Mouse (Mus musculus) cerebellum, adult 2 months (tissue): Measurements from ENCODE around the gene Ager. TPM values are rescaled to one million over a fixed set of nuclear protein-coding genes. Genes with fewer than 3 reads are reported as not detected.

ENCODE experiments used
- DNase-seq, 2 experiments: peaks; one replicate each; pipeline ENCODE4 v3.0.0; 2021
- H3K27ac ChIP-seq: fragments of 200-500 bp; 2 replicates; pipeline ENCODE4 v1.5.1; 2012; ENCODE audit warnings: low read length, control low read depth, inconsistent platforms; ENCODE audit not compliant: insufficient read depth
- H3K27me3 ChIP-seq: fragments of 200-500 bp; 2 replicates; pipeline ENCODE4 v1.6.1; 2012; ENCODE audit warnings: inconsistent platforms, mild to moderate bottlenecking, low read length, moderate library complexity; ENCODE audit not compliant: control insufficient read depth, insufficient read depth
- H3K4me1 ChIP-seq: fragments of 200-500 bp; 2 replicates; pipeline ENCODE4 v1.6.1; 2011; ENCODE audit warnings: low read length; ENCODE audit not compliant: control insufficient read depth, insufficient read depth
- H3K4me3 ChIP-seq: fragments of 200-500 bp; replicated peaks from 2 replicates; pipeline ENCODE3; 2011; ENCODE audit warnings: mild to moderate bottlenecking, low read depth, low read length, control low read depth; ENCODE audit not compliant: insufficient read depth
- CTCF ChIP-seq: fragments of 200-500 bp; IDR thresholded peaks from 2 replicates; pipeline ENCODE4 v1.5.1; 2011; ENCODE audit warnings: low read depth, mild to moderate bottlenecking, control low read depth, low read length, moderate library complexity, borderline replicate concordance; ENCODE audit not compliant: insufficient read depth
- POLR2A ChIP-seq: fragments of 200-500 bp; IDR thresholded peaks from 2 replicates; pipeline ENCODE4 v1.6.1; 2011; ENCODE audit warnings: low read length, control low read depth, borderline replicate concordance; ENCODE audit not compliant: insufficient read depth
- WGBS: fragments of 180-500 bp; shearing (Covaris S2); methylation state at CpG from one replicate; pipeline ENCODE4 v1.1.7; 2018; 5-methylcytosine and 5-hydroxymethylcytosine counted together
- polyA plus RNA-seq: library from polyadenylated mRNA; depleted of rRNA; stranded (reverse); fragments of >200 nt; gene quantifications from 2 replicates; pipeline ENCODE4 v1.2.3, GENCODE M21; 2012

Gene Ager
- polyA plus RNA-seq, 1 experiment: 1.4 TPM

- TF ChIP-seq POLR2A: peak; percentile 52; the same call in 1 of the 2 replicates
- TF ChIP-seq CTCF: no peak
- Histone ChIP-seq H3K4me3 (peak within 1 kb of the TSS; percentile 87), H3K27ac (peak within 1 kb of the TSS; percentile 96), H3K27me3 (no peaks in the 10 kb centered on the region), H3K4me1 (peaks cover 9% of the 10 kb centered on the region)
- 2% methylated on average over 30 of the region's 30 CpGs for WGBS
- DNase-seq: peak; percentile 97 to 100
Observed at GRCm38 (mm10) chr17:34603375-34604060, 5.9 kb downstream of the Ager start, which contains the start of gene Rnf5. Gene Rnf5 (minus strand): TSS chr17:34603690.

- Histone ChIP-seq H3K27ac (peak within 1 kb of the TSS; percentile 96), H3K4me1 (peaks cover 9% of the 10 kb centered on the region), H3K27me3 (no peaks in the 10 kb centered on the region), H3K4me3 (peak within 1 kb of the TSS; percentile 87)
- DNase-seq: peak; percentile 98 to 100
- under 1% methylated on average over 35 of the region's 35 CpGs for WGBS
- TF ChIP-seq POLR2A (peak; percentile 77), CTCF (no peak)
Observed at GRCm38 (mm10) chr17:34604061-34604508, 6.4 kb downstream of the Ager start, which contains the start of gene Agpat1. Gene Agpat1 (plus strand): TSS chr17:34604262.

DNA sequence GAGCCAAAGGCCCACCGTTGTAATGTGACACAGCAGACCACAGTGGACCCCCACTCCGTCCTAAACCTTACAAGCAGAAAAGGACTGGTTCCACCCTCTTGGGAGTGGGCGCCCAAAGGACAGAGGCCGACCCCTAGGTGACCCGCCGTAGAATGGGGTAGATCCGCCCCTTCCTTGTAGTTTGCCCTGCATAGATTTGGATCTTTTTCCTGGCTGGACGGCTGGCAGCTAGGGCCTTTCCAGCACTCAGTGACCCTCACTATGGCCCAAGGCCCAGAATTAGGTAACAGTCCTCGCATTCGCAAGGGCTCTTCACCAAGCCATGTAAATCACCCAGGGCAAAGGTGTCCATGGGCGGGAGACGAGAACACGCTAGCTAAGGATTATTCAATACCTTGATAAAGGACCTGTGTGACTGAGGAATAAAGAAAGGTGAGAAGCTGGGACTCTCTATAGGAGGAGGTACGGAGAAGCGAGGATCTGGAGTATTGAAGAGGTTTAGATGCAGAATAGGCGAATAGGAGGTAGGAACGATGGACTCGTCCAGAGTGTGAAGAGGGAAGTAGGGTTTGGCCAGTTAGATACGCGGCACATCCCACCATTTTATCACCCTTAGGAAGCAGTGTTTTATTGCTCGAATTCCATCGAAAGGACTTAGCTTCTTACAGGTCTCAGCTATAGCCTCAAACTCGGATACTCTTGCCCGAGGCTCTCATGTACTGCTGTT is 7.0 kb downstream of the Ager start:
- H3K27ac ChIP-seq: peak overlapping the region; percentile 96
- H3K4me1 ChIP-seq: peaks cover 13% of the 10 kb centered on the region
- TF ChIP-seq CTCF (no peak), POLR2A (no peak)
- no peak for DNase-seq
- H3K4me3 ChIP-seq: peak overlapping the region; percentile 82
- H3K27me3 ChIP-seq: no peaks in the 10 kb centered on the region
- WGBS: 11% methylated on average over 24 of the region's 24 CpGs

GRCm38 (mm10) chr17:34605609-34606008 is 7.9 kb downstream of the Ager start:
- TF ChIP-seq POLR2A (peak; percentile 85), CTCF (no peak)
- peak overlapping the region; percentile 82 for H3K4me3 ChIP-seq
- H3K27me3 ChIP-seq: no peaks in the 10 kb centered on the region
- peaks cover 13% of the 10 kb centered on the region for H3K4me1 ChIP-seq
- WGBS: 3% methylated on average over 30 of the region's 30 CpGs
- H3K27ac ChIP-seq: peak overlapping the region; percentile 96
- peak; percentile 97 for DNase-seq

DNA sequence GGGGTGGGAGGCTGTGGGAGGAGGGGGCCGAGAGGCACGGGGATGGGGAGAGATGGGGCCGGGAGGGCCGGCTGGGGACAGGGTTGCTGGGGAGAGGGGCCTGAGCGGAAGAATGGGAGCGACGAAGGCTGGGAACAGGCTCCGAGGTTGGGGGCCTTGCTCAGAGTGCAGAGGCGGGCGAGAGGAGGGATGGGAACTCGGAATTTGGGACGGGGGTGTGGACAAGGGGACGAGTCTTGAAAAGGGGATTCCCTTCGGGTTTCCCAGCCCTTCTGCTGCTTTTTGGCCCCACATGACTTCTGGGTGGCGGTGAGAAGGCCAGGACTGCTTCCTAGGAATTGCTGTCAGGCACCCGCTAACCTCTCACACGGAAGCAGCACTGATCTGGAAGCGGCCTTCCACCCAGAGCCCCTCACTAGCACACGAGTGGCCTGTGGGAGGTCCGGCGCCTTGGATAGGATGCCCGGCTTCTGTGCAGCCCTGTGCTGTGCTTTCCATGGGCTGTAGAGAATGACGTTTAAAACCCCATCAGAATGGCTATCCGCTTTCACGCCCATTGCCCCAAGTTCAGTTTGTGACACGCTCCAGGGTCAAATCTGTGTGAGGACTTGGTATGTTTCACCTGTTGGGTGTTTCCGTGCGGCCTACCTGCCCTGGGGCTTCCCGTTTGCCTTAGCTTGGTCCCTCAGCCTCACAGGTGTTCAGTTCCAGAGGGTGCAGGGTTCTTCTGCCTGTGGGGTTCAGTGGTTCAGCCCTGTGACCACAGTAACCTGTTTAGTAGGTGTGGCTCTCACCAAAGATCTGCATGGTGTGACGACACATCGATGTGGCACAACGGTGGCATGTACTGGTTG is 8.8 kb downstream of the Ager start:
- H3K4me3 ChIP-seq: peak overlapping the region; percentile 82
- no peak overlapping the region for H3K27ac ChIP-seq
- H3K4me1 ChIP-seq: peaks cover 21% of the 10 kb centered on the region
- H3K27me3 ChIP-seq: no peaks in the 10 kb centered on the region
- TF ChIP-seq POLR2A (no peak), CTCF (no peak)
- WGBS: 11% methylated on average over 32 of the region's 32 CpGs
- peak in 1 of 2 experiments; percentile 56 for DNase-seq

GRCm38 (mm10) chr17:34607997-34608396 is 10.3 kb downstream of the Ager start:
- TF ChIP-seq POLR2A: no peak
- TF ChIP-seq CTCF: no peak
- Histone ChIP-seq H3K27me3 (no peaks in the 10 kb centered on the region), H3K27ac (no peak overlapping the region), H3K4me3 (no peak overlapping the region), H3K4me1 (peaks cover 23% of the 10 kb centered on the region)
- 22% methylated on average over 7 of the region's 7 CpGs for WGBS
- no peak for DNase-seq

- no peak for TF ChIP-seq POLR2A
- no peak for TF ChIP-seq CTCF
- WGBS: 14% methylated on average over 8 of the region's 8 CpGs
- Histone ChIP-seq H3K27ac (peak overlapping the region; percentile 23; the same call in 1 of the 2 replicates), H3K4me3 (no peak overlapping the region), H3K4me1 (peaks cover 23% of the 10 kb centered on the region), H3K27me3 (no peaks in the 10 kb centered on the region)
- DNase-seq: no peak
Observed at GRCm38 (mm10) chr17:34611050-34611449, 13.4 kb downstream of the Ager start.
